Mouse (Mus musculus): ENCODE data around the gene Zfp36l2. TPM values are rescaled to one million over a fixed set of nuclear protein-coding genes. Genes with fewer than 3 reads are reported as not detected.

The Zfp36l2 gene
- polyA plus RNA-seq, 1 experiment from 2014 or later = 25.7 TPM

DNA sequence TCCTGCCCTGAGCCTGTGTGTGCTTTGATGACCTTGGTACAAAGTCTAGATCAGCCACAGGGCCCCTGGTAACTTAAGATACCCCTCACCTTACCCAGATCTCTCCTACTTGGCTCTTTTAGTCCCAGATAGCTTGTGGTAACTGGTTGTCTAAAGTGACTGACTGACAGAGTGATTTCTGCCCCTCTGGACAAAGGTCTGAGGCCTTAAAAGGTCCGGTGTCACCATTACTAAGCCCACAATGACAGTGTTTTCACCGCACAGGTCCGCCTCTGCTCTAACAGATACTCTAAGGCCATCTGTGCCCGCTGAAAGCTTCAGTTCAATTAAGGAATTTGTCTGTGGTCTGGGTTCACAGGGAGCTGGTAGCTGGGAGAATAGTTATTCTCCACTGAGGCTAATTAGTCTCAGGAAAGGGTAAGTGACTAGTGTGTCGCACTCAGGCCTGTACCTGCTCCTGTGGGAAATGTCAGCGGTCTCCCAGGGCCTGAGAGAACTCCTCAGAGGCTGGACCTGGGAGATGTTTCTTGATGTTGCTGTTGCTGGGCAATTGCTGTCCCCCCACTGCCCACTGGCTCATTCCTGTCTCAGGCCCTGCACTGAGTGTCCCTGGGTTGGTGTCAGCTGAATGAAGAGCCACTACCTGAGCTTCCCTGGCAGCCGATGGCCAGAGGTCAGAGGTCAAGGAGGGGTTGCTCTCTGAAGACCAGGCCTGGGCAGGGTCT is 41.1 kb downstream of the Zfp36l2 start:
- peak overlapping the region; percentile 81 for H3K27ac ChIP-seq
- peaks cover 65% of the 10 kb centered on the region for H3K4me1 ChIP-seq
- no peak for ATAC-seq (ENCODE audit: insufficient read depth, low FRiP score, low read depth)
- no peak overlapping the region for H3K4me3 ChIP-seq (replicated peaks)
- WGBS = 67% methylated on average over 7 of the region's 7 CpGs
- H3K27me3 ChIP-seq (replicated peaks) = no peaks in the 10 kb centered on the region
- no peaks in the 10 kb centered on the region for H3K9me3 ChIP-seq
- H3K36me3 ChIP-seq = no peaks in the 10 kb centered on the region
- 0 out of 2 replicates have a peak overlapping the region, but pooled peaks have one; percentile 24 for H3K4me2 ChIP-seq
- H3K9ac ChIP-seq = no peak overlapping the region

DNA sequence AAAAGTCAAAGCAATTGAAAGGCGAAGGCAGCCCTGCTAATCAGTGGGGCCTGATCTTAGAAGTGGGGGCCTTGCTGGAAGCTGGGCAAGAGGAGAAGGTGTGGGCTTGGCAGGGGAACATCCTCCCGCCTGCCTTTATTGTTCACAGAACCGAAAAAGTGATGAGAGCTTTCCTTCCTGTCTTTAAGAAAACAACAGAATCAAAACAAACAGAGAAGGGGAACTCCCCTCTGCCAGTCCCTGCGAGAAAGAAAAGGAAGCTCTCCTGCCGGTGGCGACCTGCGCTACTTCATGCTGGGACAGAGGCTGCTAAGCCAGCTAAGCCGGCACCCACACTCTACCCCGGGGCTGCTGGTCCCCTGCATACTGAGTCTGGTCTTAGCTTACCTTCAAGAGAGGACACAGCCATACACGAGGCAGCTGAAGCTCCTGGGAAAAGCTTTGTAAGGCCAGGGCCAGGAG is 41.9 kb downstream of the Zfp36l2 start:
- no peak overlapping the region for H3K4me3 ChIP-seq (replicated peaks)
- 23% methylated on average over 10 of the region's 10 CpGs for WGBS
- H3K9me3 ChIP-seq = no peaks in the 10 kb centered on the region
- H3K27me3 ChIP-seq (replicated peaks) = no peaks in the 10 kb centered on the region
- no peak for ATAC-seq (ENCODE audit: insufficient read depth, low FRiP score, low read depth)
- H3K27ac ChIP-seq = peak overlapping the region; percentile 81
- H3K4me2 ChIP-seq = peak overlapping the region; percentile 24; the same call in 1 of the 2 replicates
- H3K9ac ChIP-seq = no peak overlapping the region
- no peaks in the 10 kb centered on the region for H3K36me3 ChIP-seq
- H3K4me1 ChIP-seq = peaks cover 69% of the 10 kb centered on the region

DNA sequence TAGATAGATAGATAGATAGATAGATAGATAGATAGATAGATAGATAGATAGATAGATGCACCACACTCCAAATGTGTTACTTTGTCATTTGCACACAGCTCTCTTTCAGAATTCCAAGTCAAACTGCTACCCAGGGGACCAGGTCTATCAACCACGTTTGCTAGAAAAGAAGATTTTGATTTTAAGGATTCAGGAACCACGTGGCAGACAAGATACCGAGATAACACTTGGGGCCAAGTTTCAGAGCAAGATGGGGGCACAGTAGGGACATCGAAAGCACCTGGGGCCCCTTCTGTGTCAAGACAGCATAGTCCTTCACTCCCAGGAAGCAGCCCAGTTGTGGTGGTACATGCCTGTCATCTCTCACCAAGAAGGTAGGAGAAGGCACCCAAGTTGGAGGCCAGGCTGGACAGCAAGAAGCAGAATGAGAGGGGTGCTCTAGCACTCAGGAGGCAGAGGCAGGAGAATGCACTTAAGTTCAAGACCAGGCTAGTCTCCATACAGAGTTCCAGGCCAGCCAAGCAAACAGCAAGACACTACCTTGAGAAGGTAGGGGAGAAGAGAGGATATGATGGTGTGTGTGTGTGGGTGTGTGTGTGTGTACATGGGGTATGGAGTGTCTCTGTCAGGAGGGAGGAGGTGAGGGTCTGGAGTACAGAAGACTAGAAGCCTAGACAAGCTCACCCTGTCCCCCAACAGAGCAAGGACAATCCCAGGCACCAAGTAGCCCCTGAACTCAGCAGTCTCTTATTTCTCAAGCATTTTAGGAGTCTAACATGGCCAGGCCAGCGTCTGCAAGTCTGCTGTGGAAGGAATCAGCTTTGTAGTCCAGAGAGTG is 42.8 kb downstream of the Zfp36l2 start:
- 76% methylated on average over 5 of the region's 5 CpGs for WGBS
- Histone ChIP-seq H3K4me3 (replicated peaks) (no peak overlapping the region), H3K4me2 (no peak overlapping the region), H3K27ac (peak overlapping the region; percentile 81), H3K9me3 (no peaks in the 10 kb centered on the region), H3K36me3 (no peaks in the 10 kb centered on the region), H3K4me1 (peaks cover 77% of the 10 kb centered on the region), H3K9ac (no peak overlapping the region), H3K27me3 (replicated peaks) (no peaks in the 10 kb centered on the region)
- ATAC-seq (ENCODE audit: insufficient read depth, low FRiP score, low read depth) = no peak

DNA sequence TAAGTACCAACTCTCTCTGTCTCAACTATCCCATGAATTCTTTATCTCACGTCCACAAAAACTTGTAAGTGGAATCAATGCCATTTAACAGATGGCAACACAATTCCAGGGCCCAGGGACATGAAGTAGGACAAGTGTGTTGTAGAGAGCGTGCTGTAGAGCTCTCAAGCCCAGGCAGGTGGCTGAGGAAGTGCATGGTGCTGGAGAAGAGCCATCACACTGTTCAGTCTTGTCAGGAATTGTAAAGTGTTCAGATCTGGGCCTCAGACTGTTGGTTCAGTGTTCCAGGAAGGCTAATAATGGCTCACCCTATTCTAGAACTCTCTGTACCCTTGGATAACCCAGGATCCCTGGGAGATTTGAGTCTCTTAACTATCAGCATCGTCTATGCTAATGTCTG is 43.6 kb downstream of the Zfp36l2 start:
- peaks cover 71% of the 10 kb centered on the region for H3K4me1 ChIP-seq

DNA sequence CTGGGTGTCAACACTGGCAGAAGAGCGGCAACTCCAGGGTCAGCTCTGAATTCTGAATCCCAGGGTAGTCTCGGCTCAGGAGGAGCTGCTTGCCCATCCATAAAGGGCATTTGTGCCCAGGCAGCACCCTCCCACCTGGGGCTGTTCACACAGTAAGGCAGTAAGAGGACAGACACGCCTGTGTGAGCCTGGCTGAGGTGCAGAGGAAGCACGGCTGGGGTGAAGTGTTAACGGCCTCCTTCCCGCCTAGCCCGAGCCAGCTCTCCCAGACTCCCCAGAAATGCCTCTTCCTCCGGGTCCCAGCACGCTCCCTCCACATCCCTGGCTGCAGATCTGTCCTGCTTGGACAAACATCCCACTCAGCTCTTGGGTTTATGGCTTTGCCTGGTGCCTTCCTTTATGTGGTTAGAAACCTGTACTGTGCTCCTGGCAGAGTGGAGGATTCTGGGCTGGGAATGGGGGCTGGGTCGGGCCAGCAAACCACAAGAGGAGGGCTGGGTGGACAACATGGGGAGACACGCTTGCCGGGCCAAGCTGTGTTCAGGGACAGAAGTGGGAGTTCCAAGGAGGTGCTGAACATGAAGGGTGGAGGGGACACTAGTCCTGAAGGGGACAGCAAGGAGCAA is 44.4 kb downstream of the Zfp36l2 start:
- Histone ChIP-seq H3K4me1 (peaks cover 63% of the 10 kb centered on the region), H3K4me3 (replicated peaks) (no peak overlapping the region), H3K27ac (0 out of 2 replicates have a peak overlapping the region, but pooled peaks have one; percentile 4), H3K27me3 (replicated peaks) (no peaks in the 10 kb centered on the region), H3K9ac (no peak overlapping the region), H3K36me3 (no peaks in the 10 kb centered on the region), H3K9me3 (no peaks in the 10 kb centered on the region), H3K4me2 (no peak overlapping the region)
- WGBS = 49% methylated on average over 12 of the region's 12 CpGs
- no peak for ATAC-seq (ENCODE audit: insufficient read depth, low FRiP score, low read depth)

More for the DNA sequence above, 43.6 kb downstream of the Zfp36l2 start:
- no peak overlapping the region for H3K4me2 ChIP-seq
- ATAC-seq (ENCODE audit: insufficient read depth, low FRiP score, low read depth) = no peak
- no peak overlapping the region for H3K4me3 ChIP-seq (replicated peaks)
- H3K27me3 ChIP-seq (replicated peaks) = no peaks in the 10 kb centered on the region
- 89% methylated on average over 3 of the region's 3 CpGs for WGBS
- no peaks in the 10 kb centered on the region for H3K9me3 ChIP-seq
- H3K36me3 ChIP-seq = no peaks in the 10 kb centered on the region
- H3K9ac ChIP-seq = no peak overlapping the region
- no peak overlapping the region for H3K27ac ChIP-seq

DNA sequence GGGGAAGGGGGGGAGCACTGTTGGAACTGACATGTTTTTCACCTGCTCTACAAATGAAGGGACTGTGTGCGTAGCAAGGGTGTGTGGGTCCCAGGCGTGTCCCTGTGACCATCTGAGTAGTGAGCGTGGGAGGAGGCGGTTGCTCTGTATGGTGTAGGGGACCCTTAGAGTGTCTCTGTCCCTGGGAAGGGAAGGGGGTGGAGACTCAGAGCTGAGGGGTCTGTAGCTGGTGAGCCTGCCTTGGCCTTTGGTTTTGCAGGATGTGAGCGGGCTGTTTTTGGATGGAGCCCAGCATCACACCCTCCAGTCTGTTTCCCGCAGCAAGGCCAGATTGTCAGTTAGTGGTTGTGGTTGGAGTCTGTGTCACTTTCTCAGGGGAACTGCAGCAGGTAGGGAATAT is 46.1 kb downstream of the Zfp36l2 start:
- Histone ChIP-seq H3K4me2 (no peak overlapping the region), H3K9ac (no peak overlapping the region), H3K4me3 (replicated peaks) (no peak overlapping the region), H3K9me3 (no peaks in the 10 kb centered on the region), H3K27me3 (replicated peaks) (no peaks in the 10 kb centered on the region), H3K27ac (peak overlapping the region; percentile 81), H3K36me3 (no peaks in the 10 kb centered on the region), H3K4me1 (peaks cover 58% of the 10 kb centered on the region)
- ATAC-seq (ENCODE audit: insufficient read depth, low FRiP score, low read depth) = no peak
- WGBS = 59% methylated on average over 6 of the region's 6 CpGs

DNA sequence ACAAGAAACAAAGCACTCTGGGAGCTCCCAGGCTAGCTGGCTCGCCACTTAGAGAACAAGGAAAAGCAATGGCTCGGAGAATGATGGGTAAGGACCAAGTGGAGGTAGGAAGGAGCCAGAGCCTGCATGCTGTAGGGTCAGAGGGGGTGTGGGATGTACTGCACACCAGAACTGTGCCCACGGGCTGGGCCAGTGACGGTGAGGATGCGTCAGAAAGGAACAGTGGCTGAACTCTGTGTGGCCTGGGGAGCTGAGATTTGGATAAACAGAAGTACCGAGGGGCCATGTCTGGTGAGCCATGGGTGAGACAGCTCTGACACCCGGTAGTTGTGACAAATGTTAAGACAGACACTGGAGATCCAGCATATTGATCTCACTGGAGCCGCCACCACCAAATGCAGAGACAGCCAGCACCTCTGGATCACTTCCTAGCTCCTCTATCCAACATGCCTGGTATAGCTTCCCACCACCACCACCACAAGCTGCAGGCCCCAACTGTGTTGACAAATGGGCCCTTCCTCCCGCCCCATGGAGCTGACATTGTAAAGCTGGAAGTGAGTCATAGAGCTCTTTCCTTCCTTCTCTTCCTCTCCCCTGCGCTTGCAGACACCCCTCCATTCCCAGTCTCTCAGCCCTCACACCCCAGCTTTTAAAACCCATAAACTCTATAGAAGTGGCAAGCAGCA is 46.8 kb downstream of the Zfp36l2 start:
- ATAC-seq (ENCODE audit: insufficient read depth, low FRiP score, low read depth) = no peak
- H3K27ac ChIP-seq = peak overlapping the region; percentile 81
- H3K36me3 ChIP-seq = no peaks in the 10 kb centered on the region
- peaks cover 50% of the 10 kb centered on the region for H3K4me1 ChIP-seq
- H3K27me3 ChIP-seq (replicated peaks) = no peaks in the 10 kb centered on the region
- H3K9me3 ChIP-seq = no peaks in the 10 kb centered on the region
- H3K4me2 ChIP-seq = no peak overlapping the region
- no peak overlapping the region for H3K9ac ChIP-seq
- no peak overlapping the region for H3K4me3 ChIP-seq (replicated peaks)
- WGBS = 35% methylated on average over 10 of the region's 10 CpGs

DNA sequence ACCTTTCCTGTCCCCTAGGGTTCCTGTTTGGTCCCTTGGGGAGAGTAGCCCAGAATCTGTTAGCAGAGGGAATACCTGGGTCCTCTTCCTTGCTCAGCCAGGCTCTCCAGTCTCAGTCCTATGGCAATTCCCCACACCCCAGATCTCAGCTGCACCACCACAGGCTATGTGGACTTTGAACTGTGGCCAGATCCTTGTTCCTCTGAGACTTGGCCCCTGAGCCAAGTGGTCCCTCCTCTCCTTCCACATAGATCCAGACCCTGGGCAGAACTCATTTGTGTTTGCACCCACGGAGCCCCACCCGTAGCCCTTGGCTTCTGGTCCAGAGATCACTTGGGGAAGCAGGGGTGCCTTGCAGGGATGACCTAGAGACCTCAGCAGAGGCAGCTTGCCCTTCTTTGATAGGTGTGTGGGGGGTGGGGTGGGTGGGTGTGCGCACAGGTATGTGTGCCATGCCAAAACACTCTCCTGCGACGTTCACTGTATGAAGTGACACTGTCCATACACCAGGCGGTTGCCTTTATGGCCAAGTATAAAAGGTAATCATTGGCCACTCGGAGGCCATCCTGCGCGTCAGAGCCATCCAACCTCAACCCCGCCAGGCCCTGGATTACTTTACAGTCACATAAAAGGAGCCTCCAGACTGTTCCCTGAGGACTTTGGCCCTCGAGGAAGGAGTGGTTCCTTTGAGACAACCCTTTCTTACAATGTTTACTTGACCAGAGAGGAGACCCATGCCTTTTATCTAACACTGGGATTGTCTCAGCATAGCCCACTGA is 50.2 kb downstream of the Zfp36l2 start:
- Histone ChIP-seq H3K9ac (no peak overlapping the region), H3K27me3 (replicated peaks) (no peaks in the 10 kb centered on the region), H3K4me3 (replicated peaks) (no peak overlapping the region), H3K27ac (peak overlapping the region; percentile 82), H3K4me1 (peaks cover 36% of the 10 kb centered on the region), H3K4me2 (peak overlapping the region; percentile 29), H3K36me3 (no peaks in the 10 kb centered on the region), H3K9me3 (no peaks in the 10 kb centered on the region)
- ATAC-seq (ENCODE audit: insufficient read depth, low FRiP score, low read depth) = peak; percentile 42
- 67% methylated on average over 11 of the region's 11 CpGs for WGBS

DNA sequence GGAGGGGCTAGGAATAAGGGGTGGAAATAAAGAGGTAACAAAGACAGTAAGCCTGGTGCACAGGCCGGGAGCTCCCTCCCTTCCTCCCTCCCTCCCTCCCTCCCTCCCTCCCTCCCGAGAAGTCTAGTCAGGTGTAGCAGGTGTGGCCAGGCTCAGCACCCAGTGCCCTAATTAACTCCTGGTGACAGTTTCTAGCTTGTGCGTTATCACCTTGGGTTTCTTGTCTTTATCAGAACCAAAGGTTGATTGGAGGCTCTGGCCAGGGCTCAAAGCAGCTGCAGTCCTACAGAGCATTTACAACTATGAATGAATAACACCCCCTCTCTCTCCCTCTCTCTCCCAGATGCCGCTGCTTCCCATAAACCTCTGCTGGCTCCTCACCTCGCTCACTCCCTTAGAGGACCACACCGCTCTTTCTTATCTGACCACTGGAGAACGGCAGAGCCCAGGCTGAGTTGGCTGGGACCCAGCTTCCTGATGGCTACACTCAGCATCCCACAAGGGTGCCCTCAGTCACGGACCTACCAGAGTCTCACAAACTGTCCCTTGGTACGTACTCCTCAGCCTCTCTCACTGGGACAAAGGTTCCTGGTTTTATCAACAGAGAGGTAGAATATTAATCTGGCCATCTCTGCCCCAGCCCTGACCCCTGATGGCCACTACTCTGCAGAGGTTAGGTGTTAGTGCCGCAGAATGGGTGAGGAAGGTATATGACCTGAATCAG is 50.9 kb downstream of the Zfp36l2 start:
- peak overlapping the region; percentile 82 for H3K27ac ChIP-seq
- H3K9ac ChIP-seq = no peak overlapping the region
- ATAC-seq (ENCODE audit: insufficient read depth, low FRiP score, low read depth) = peak; percentile 69
- peaks cover 31% of the 10 kb centered on the region for H3K4me1 ChIP-seq
- WGBS = 30% methylated on average over 10 of the region's 10 CpGs
- no peaks in the 10 kb centered on the region for H3K9me3 ChIP-seq
- H3K27me3 ChIP-seq (replicated peaks) = no peaks in the 10 kb centered on the region
- no peaks in the 10 kb centered on the region for H3K36me3 ChIP-seq
- no peak overlapping the region for H3K4me3 ChIP-seq (replicated peaks)
- peak overlapping the region; percentile 29 for H3K4me2 ChIP-seq

DNA sequence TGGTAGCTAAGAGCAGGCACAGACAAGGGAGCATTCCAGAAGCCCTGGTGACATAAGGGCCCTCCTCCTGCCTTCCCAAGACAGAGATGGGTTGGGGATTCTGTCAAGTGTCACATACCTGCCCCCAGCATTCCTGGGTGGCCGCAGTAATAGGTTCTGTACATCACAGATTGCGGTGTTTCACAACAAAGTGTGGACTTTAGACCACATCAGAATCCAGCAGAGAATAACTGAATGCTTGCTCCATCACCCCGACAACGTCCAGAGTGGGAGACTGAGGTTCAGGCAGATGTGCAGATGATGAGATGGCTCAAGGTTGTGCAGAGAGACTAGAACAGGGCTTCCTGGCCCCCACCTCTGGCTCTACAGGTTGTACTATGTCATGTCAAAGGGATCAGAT is 51.5 kb downstream of the Zfp36l2 start:
- no peaks in the 10 kb centered on the region for H3K36me3 ChIP-seq
- WGBS = 81% methylated on average over 4 of the region's 4 CpGs
- no peak for ATAC-seq (ENCODE audit: insufficient read depth, low FRiP score, low read depth)
- no peaks in the 10 kb centered on the region for H3K9me3 ChIP-seq
- peak overlapping the region; percentile 55 for H3K27ac ChIP-seq
- peaks cover 25% of the 10 kb centered on the region for H3K4me1 ChIP-seq
- no peak overlapping the region for H3K4me3 ChIP-seq (replicated peaks)
- H3K4me2 ChIP-seq = no peak overlapping the region
- H3K9ac ChIP-seq = no peak overlapping the region
- H3K27me3 ChIP-seq (replicated peaks) = no peaks in the 10 kb centered on the region
